Mouse (Mus musculus): ENCODE results near the gene Slc22a1. TPM values are rescaled to one million over a fixed set of nuclear protein-coding genes. Genes with fewer than 3 reads are reported as not detected.
"Not testable (repeated sequence)": the region's sequence is repeated elsewhere in the genome, so short reads cannot be mapped to it uniquely, and the experiment has no call there.

The Slc22a1 gene
- polyA plus RNA-seq, 1 experiment from 2014 or later: not detected

GRCm38 (mm10) chr17:12691899-12692298, 16.3 kb upstream of the Slc22a1 start:
- no peak for ATAC-seq (ENCODE audit: low FRiP score)
- WGBS: 93% methylated on average over 7 of the region's 7 CpGs
- Histone ChIP-seq H3K9ac (ENCODE audit: low read depth, low read length) (no peak overlapping the region), H3K27ac (ENCODE audit: low read depth, low read length) (no peak overlapping the region), H3K36me3 (ENCODE audit: control insufficient read depth, insufficient read depth, low read length) (0 out of 2 replicates have a peak, but pooled peaks cover 12% of the 10 kb centered on the region), H3K27me3 (ENCODE audit: control insufficient read depth, insufficient read depth, low read length) (no peaks in the 10 kb centered on the region), H3K9me3 (ENCODE audit: control insufficient read depth, low read length) (no peaks in the 10 kb centered on the region), H3K4me2 (replicated peaks; ENCODE audit: low read depth, low read length) (no peak overlapping the region), H3K4me1 (replicated peaks; ENCODE audit: control insufficient read depth, insufficient read depth, low read length) (no peaks in the 10 kb centered on the region), H3K4me3 (ENCODE audit: low read depth, low read length) (no peak overlapping the region)
- DNase-seq (ENCODE audit: low spot score): no peak

DNA sequence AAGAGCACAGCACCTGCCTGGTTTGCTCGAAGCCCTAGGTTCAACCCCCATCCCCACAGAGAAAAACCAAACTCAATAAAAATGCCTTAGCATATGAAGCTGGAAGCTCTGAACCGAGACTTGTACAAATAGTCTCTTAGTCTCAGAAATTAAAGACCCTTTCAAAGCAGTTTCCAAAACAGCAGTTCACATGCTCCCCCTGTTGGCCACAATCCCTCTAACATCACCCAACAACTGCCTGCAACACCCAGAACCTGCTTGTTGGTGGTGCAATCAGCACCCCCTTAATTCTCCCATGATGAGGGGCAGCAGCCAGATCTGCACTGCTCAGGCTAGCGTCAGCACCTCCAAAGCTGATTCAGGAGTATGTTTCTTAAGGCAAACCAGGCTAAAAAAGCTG, 13.9 kb upstream of the Slc22a1 start:
- Histone ChIP-seq H3K4me1 (replicated peaks; ENCODE audit: control insufficient read depth, insufficient read depth, low read length) (no peaks in the 10 kb centered on the region), H3K27me3 (ENCODE audit: control insufficient read depth, insufficient read depth, low read length) (no peaks in the 10 kb centered on the region), H3K9me3 (ENCODE audit: control insufficient read depth, low read length) (no peaks in the 10 kb centered on the region), H3K4me2 (replicated peaks; ENCODE audit: low read depth, low read length) (no peak overlapping the region), H3K4me3 (ENCODE audit: low read depth, low read length) (no peak overlapping the region), H3K27ac (ENCODE audit: low read depth, low read length) (no peak overlapping the region), H3K9ac (ENCODE audit: low read depth, low read length) (no peak overlapping the region), H3K36me3 (ENCODE audit: control insufficient read depth, insufficient read depth, low read length) (0 out of 2 replicates have a peak, but pooled peaks cover 8% of the 10 kb centered on the region)
- ATAC-seq (ENCODE audit: low FRiP score): no peak
- WGBS: 84% methylated on average over 3 of the region's 3 CpGs
- DNase-seq (ENCODE audit: low spot score): peak; percentile 38

GRCm38 (mm10) chr17:12688427-12689110, 12.9 kb upstream of the Slc22a1 start:
- Histone ChIP-seq H3K36me3 (ENCODE audit: control insufficient read depth, insufficient read depth, low read length) (0 out of 2 replicates have a peak, but pooled peaks cover 8% of the 10 kb centered on the region), H3K4me1 (replicated peaks; ENCODE audit: control insufficient read depth, insufficient read depth, low read length) (no peaks in the 10 kb centered on the region), H3K4me2 (replicated peaks; ENCODE audit: low read depth, low read length) (no peak overlapping the region), H3K9me3 (ENCODE audit: control insufficient read depth, low read length) (no peaks in the 10 kb centered on the region), H3K27me3 (ENCODE audit: control insufficient read depth, insufficient read depth, low read length) (no peaks in the 10 kb centered on the region), H3K4me3 (ENCODE audit: low read depth, low read length) (no peak overlapping the region), H3K27ac (ENCODE audit: low read depth, low read length) (no peak overlapping the region), H3K9ac (ENCODE audit: low read depth, low read length) (no peak overlapping the region)
- DNase-seq (ENCODE audit: low spot score) (no peak), ATAC-seq (ENCODE audit: low FRiP score) (no peak)
- 96% methylated on average over 20 of the region's 20 CpGs for WGBS

DNA sequence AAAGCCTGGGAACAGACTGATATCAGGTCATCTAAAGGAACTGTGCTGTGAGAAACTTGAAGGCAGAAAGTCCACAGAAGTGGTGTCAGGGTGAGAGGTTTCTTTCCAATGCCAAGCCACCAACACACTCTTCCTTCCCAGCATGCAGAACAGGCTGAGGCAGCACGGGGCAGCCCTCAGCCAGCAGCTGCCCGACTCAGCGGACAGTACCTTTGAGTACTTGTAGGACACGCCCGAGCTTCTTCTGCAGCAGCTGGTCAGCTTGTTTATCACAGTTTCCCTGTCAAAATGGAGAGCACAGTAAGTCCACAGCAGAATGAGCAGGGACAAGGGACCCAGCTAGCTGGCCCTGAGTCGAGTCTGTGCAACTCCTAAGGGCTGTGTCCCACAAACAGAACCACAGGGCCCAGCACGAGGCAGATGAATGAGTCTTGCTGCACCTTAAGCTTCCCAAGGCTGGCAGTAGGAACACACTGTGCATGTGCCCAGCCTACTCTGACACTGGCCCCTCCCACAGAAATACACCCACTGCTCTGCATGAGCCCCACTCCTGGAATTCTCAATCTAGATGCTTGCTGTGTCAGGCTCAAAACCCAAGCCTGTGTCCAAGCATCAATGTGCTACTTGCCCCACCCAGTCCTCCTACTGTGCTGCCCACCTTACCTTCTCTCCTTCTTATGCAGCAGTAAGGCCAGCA, 9.4 kb upstream of the Slc22a1 start:
- Histone ChIP-seq H3K4me1 (replicated peaks; ENCODE audit: control insufficient read depth, insufficient read depth, low read length) (no peaks in the 10 kb centered on the region), H3K9me3 (ENCODE audit: control insufficient read depth, low read length) (no peaks in the 10 kb centered on the region), H3K9ac (ENCODE audit: low read depth, low read length) (no peak overlapping the region), H3K4me2 (replicated peaks; ENCODE audit: low read depth, low read length) (no peak overlapping the region), H3K27ac (ENCODE audit: low read depth, low read length) (no peak overlapping the region), H3K36me3 (ENCODE audit: control insufficient read depth, insufficient read depth, low read length) (0 out of 2 replicates have a peak, but pooled peaks cover 8% of the 10 kb centered on the region), H3K27me3 (ENCODE audit: control insufficient read depth, insufficient read depth, low read length) (no peaks in the 10 kb centered on the region), H3K4me3 (ENCODE audit: low read depth, low read length) (no peak overlapping the region)
- WGBS: 88% methylated on average over 7 of the region's 7 CpGs
- DNase-seq (ENCODE audit: low spot score): no peak
- no peak for ATAC-seq (ENCODE audit: low FRiP score)

DNA sequence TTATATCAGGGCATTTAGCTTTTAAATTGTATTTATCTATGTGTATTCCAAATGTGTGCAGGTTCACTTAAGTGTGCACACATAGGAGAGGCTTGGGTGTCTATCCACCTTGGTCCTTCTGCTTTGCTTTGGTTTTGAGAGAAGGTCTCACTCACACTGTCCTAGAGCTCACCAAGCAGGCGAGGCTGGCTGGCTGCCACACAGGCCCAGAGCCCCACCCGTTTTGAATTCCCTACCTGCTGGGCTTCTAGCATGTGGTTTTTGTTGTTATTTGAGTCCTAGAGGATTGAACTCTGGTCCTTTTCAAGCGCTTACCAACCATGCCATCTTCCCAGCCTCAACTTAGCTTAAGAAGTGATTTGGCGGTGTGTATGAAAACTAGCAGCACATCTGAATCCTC, 8.8 kb upstream of the Slc22a1 start:
- Histone ChIP-seq H3K9me3 (ENCODE audit: control insufficient read depth, low read length) (no peaks in the 10 kb centered on the region), H3K4me1 (replicated peaks; ENCODE audit: control insufficient read depth, insufficient read depth, low read length) (no peaks in the 10 kb centered on the region), H3K36me3 (ENCODE audit: control insufficient read depth, insufficient read depth, low read length) (0 out of 2 replicates have a peak, but pooled peaks cover 5% of the 10 kb centered on the region), H3K27ac (ENCODE audit: low read depth, low read length) (no peak overlapping the region), H3K4me3 (ENCODE audit: low read depth, low read length) (no peak overlapping the region), H3K27me3 (ENCODE audit: control insufficient read depth, insufficient read depth, low read length) (no peaks in the 10 kb centered on the region), H3K9ac (ENCODE audit: low read depth, low read length) (no peak overlapping the region), H3K4me2 (replicated peaks; ENCODE audit: low read depth, low read length) (no peak overlapping the region)
- DNase-seq (ENCODE audit: low spot score) (no peak), ATAC-seq (ENCODE audit: low FRiP score) (no peak)
- 84% methylated on average over 4 of the region's 4 CpGs for WGBS

DNA sequence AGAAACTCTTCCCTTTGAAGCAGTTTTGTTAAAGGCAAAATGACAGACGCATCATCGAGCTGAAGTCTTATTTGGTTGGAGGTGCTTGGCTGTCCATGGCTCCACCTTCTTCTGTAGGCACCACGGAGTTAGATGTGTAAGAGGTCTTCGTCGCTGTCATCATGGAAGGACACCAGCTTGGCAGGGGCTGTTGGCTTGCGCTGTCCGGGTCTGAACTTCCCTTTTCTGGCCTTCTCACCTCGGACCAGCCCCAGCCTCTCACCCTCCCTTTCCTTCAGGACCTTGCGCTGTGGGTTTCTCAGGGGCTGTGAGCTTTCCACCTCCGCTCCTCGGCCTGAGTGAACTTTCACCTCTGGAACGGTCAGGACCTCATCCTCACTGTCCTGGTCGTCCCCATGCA, 8.0 kb upstream of the Slc22a1 start:
- H3K9ac ChIP-seq (ENCODE audit: low read depth, low read length): no peak overlapping the region
- ATAC-seq (ENCODE audit: low FRiP score) (no peak), DNase-seq (ENCODE audit: low spot score) (no peak)
- H3K36me3 ChIP-seq (ENCODE audit: control insufficient read depth, insufficient read depth, low read length): 0 out of 2 replicates have a peak, but pooled peaks cover 3% of the 10 kb centered on the region
- WGBS: 93% methylated on average over 13 of the region's 13 CpGs
- H3K4me3 ChIP-seq (ENCODE audit: low read depth, low read length): no peak overlapping the region
- no peaks in the 10 kb centered on the region for H3K9me3 ChIP-seq (ENCODE audit: control insufficient read depth, low read length)
- H3K4me1 ChIP-seq (replicated peaks; ENCODE audit: control insufficient read depth, insufficient read depth, low read length): no peaks in the 10 kb centered on the region
- H3K27ac ChIP-seq (ENCODE audit: low read depth, low read length): no peak overlapping the region
- no peak overlapping the region for H3K4me2 ChIP-seq (replicated peaks; ENCODE audit: low read depth, low read length)
- H3K27me3 ChIP-seq (ENCODE audit: control insufficient read depth, insufficient read depth, low read length): no peaks in the 10 kb centered on the region

- no peaks in the 10 kb centered on the region for H3K9me3 ChIP-seq (ENCODE audit: control insufficient read depth, low read length)
- ATAC-seq (ENCODE audit: low FRiP score): no peak
- H3K36me3 ChIP-seq (ENCODE audit: control insufficient read depth, insufficient read depth, low read length): no peaks in the 10 kb centered on the region
Measured at GRCm38 (mm10) chr17:12678261-12678660, 2.6 kb upstream of the Slc22a1 start.

GRCm38 (mm10) chr17:12677139-12677538, 1.5 kb upstream of the Slc22a1 start:
- Histone ChIP-seq H3K27me3 (ENCODE audit: control insufficient read depth, insufficient read depth, low read length) (no peaks in the 10 kb centered on the region), H3K27ac (ENCODE audit: low read depth, low read length) (no peak overlapping the region), H3K9me3 (ENCODE audit: control insufficient read depth, low read length) (no peaks in the 10 kb centered on the region), H3K4me3 (ENCODE audit: low read depth, low read length) (no peak overlapping the region), H3K4me1 (replicated peaks; ENCODE audit: control insufficient read depth, insufficient read depth, low read length) (no peaks in the 10 kb centered on the region), H3K9ac (ENCODE audit: low read depth, low read length) (no peak overlapping the region), H3K4me2 (replicated peaks; ENCODE audit: low read depth, low read length) (no peak overlapping the region), H3K36me3 (ENCODE audit: control insufficient read depth, insufficient read depth, low read length) (no peaks in the 10 kb centered on the region)
- DNase-seq (ENCODE audit: low spot score): no peak
- ATAC-seq (ENCODE audit: low FRiP score): no peak

More at GRCm38 (mm10) chr17:12678261-12678660, 2.6 kb upstream of the Slc22a1 start:
- Histone ChIP-seq H3K9ac (ENCODE audit: low read depth, low read length) (no peak overlapping the region), H3K27ac (ENCODE audit: low read depth, low read length) (no peak overlapping the region), H3K4me1 (replicated peaks; ENCODE audit: control insufficient read depth, insufficient read depth, low read length) (no peaks in the 10 kb centered on the region), H3K4me3 (ENCODE audit: low read depth, low read length) (no peak overlapping the region), H3K27me3 (ENCODE audit: control insufficient read depth, insufficient read depth, low read length) (no peaks in the 10 kb centered on the region), H3K4me2 (replicated peaks; ENCODE audit: low read depth, low read length) (no peak overlapping the region)
- DNase-seq (ENCODE audit: low spot score): no peak

GRCm38 (mm10) chr17:12674980-12675379, 649 bp downstream of the Slc22a1 start:
- H3K4me2 ChIP-seq (replicated peaks; ENCODE audit: low read depth, low read length); H3K27ac ChIP-seq (ENCODE audit: low read depth, low read length); H3K36me3 ChIP-seq (ENCODE audit: control insufficient read depth, insufficient read depth, low read length); H3K27me3 ChIP-seq (ENCODE audit: control insufficient read depth, insufficient read depth, low read length); H3K4me1 ChIP-seq (replicated peaks; ENCODE audit: control insufficient read depth, insufficient read depth, low read length); ATAC-seq (ENCODE audit: low FRiP score); DNase-seq (ENCODE audit: low spot score); H3K9ac ChIP-seq (ENCODE audit: low read depth, low read length); H3K9me3 ChIP-seq (ENCODE audit: control insufficient read depth, low read length); H3K4me3 ChIP-seq (ENCODE audit: low read depth, low read length): not testable (repeated sequence)
- 84% methylated on average over 7 of the region's 7 CpGs for WGBS
